Mouse (Mus musculus) macrophage (primary cell): ENCODE measurements around the gene Tmem45a. TPM values are rescaled to one million over a fixed set of nuclear protein-coding genes. Genes with fewer than 3 reads are reported as not detected.

Source experiments
- H3K27ac ChIP-seq: fragments of 350-480 bp; formaldehyde crosslinking; 2 replicates; pipeline ENCODE4 v1.9.0; 2021
- H3K36me3 ChIP-seq: fragments of 350-480 bp; formaldehyde crosslinking; 2 replicates; pipeline ENCODE4 v1.9.0; 2021; ENCODE audit errors: inconsistent target
- H3K4me3 ChIP-seq: fragments of 350-480 bp; formaldehyde crosslinking; 2 replicates; pipeline ENCODE4 v1.9.0; 2021; ENCODE audit errors: inconsistent target
- H3K79me2 ChIP-seq: fragments of 350-480 bp; formaldehyde crosslinking; 2 replicates; pipeline ENCODE4 v1.9.0; 2021; ENCODE audit errors: inconsistent target
- WGBS: methylation state at CpG from one replicate; pipeline ENCODE4 v1.1.7; 2026; ENCODE audit warnings: inconsistent platforms; ENCODE audit not compliant: missing documents; 5-methylcytosine and 5-hydroxymethylcytosine counted together
- polyA plus RNA-seq: library from polyadenylated mRNA; stranded (reverse); fragments of 250-400 nt; gene quantifications from 3 replicates; pipeline ENCODE4 v1.2.4, GENCODE M21; 2018; ENCODE audit warnings: inconsistent platforms

Tmem45a gene
- polyA plus RNA-seq, 1 experiment from 2014 or later: not detected

GRCm38 (mm10) chr16:56842988-56843387 lies 43.0 kb downstream of the Tmem45a start:
- 67% methylated on average over 5 of the region's 5 CpGs for WGBS
- no peaks in the 10 kb centered on the region for H3K79me2 ChIP-seq
- no peaks in the 10 kb centered on the region for H3K36me3 ChIP-seq
- no peak overlapping the region for H3K4me3 ChIP-seq
- H3K27ac ChIP-seq: no peak overlapping the region

- no peak overlapping the region for H3K27ac ChIP-seq
- H3K79me2 ChIP-seq: no peaks in the 10 kb centered on the region
- H3K36me3 ChIP-seq: no peaks in the 10 kb centered on the region
- H3K4me3 ChIP-seq: no peak overlapping the region
- WGBS: 91% methylated on average over 1 of the region's 1 CpGs
These were observed 52.7 kb downstream of the Tmem45a start for GRCm38 (mm10) chr16:56833312-56833711.

- Histone ChIP-seq H3K27ac (no peak overlapping the region), H3K36me3 (no peaks in the 10 kb centered on the region), H3K4me3 (no peak overlapping the region), H3K79me2 (no peaks in the 10 kb centered on the region)
- WGBS: 89% methylated on average over 2 of the region's 2 CpGs
These were observed 54.0 kb downstream of the Tmem45a start for GRCm38 (mm10) chr16:56831986-56832385.

GRCm38 (mm10) chr16:56801370-56802109 lies 84.4 kb downstream of the Tmem45a start:
- no peak overlapping the region for H3K27ac ChIP-seq
- H3K4me3 ChIP-seq: no peak overlapping the region
- 78% methylated on average over 6 of the region's 6 CpGs for WGBS
- no peaks in the 10 kb centered on the region for H3K36me3 ChIP-seq
- no peaks in the 10 kb centered on the region for H3K79me2 ChIP-seq

GRCm38 (mm10) chr16:56800946-56801345 lies 85.0 kb downstream of the Tmem45a start:
- WGBS: 87% methylated on average over 7 of the region's 7 CpGs
- Histone ChIP-seq H3K27ac (no peak overlapping the region), H3K36me3 (no peaks in the 10 kb centered on the region), H3K79me2 (no peaks in the 10 kb centered on the region), H3K4me3 (no peak overlapping the region)

GRCm38 (mm10) chr16:56800469-56800868 lies 85.5 kb downstream of the Tmem45a start:
- WGBS: 50% methylated on average over 2 of the region's 2 CpGs
- H3K36me3 ChIP-seq: no peaks in the 10 kb centered on the region
- H3K79me2 ChIP-seq: no peaks in the 10 kb centered on the region
- no peak overlapping the region for H3K27ac ChIP-seq
- no peak overlapping the region for H3K4me3 ChIP-seq

GRCm38 (mm10) chr16:56799541-56800029 lies 86.4 kb downstream of the Tmem45a start:
- WGBS: 74% methylated on average over 3 of the region's 3 CpGs
- no peaks in the 10 kb centered on the region for H3K79me2 ChIP-seq
- H3K36me3 ChIP-seq: no peaks in the 10 kb centered on the region
- H3K4me3 ChIP-seq: no peak overlapping the region
- no peak overlapping the region for H3K27ac ChIP-seq

- 82% methylated on average over 7 of the region's 7 CpGs for WGBS
- no peak overlapping the region for H3K27ac ChIP-seq
- no peaks in the 10 kb centered on the region for H3K79me2 ChIP-seq
- H3K4me3 ChIP-seq: no peak overlapping the region
- H3K36me3 ChIP-seq: no peaks in the 10 kb centered on the region
These were observed 87.1 kb downstream of the Tmem45a start for GRCm38 (mm10) chr16:56798873-56799272.

- no peak within 1 kb of the TSS for H3K4me3 ChIP-seq
- H3K27ac ChIP-seq: no peak within 1 kb of the TSS
These were observed 90.4 kb downstream of the Tmem45a start, which contains the start of gene Adgrg7 for GRCm38 (mm10) chr16:56795481-56796139. TSS of gene Adgrg7 (minus strand) at chr16:56795855.

GRCm38 (mm10) chr16:56794383-56795144 lies 91.4 kb downstream of the Tmem45a start:
- no peaks in the 10 kb centered on the region for H3K36me3 ChIP-seq
- WGBS: 48% methylated on average over 6 of the region's 7 CpGs

More at GRCm38 (mm10) chr16:56795481-56796139, 90.4 kb downstream of the Tmem45a start, which contains the start of gene Adgrg7:
- 27% methylated on average over 8 of the region's 8 CpGs for WGBS
- Histone ChIP-seq H3K36me3 (no peaks in the 10 kb centered on the region), H3K79me2 (no peaks in the 10 kb centered on the region)

GRCm38 (mm10) chr16:56793778-56794177 lies 92.2 kb downstream of the Tmem45a start:
- no peak overlapping the region for H3K4me3 ChIP-seq
- H3K27ac ChIP-seq: no peak overlapping the region
- 13% methylated on average over 1 of the region's 1 CpGs for WGBS

More at GRCm38 (mm10) chr16:56794383-56795144, 91.4 kb downstream of the Tmem45a start:
- Histone ChIP-seq H3K4me3 (no peak overlapping the region), H3K27ac (no peak overlapping the region), H3K79me2 (no peaks in the 10 kb centered on the region)

DNA sequence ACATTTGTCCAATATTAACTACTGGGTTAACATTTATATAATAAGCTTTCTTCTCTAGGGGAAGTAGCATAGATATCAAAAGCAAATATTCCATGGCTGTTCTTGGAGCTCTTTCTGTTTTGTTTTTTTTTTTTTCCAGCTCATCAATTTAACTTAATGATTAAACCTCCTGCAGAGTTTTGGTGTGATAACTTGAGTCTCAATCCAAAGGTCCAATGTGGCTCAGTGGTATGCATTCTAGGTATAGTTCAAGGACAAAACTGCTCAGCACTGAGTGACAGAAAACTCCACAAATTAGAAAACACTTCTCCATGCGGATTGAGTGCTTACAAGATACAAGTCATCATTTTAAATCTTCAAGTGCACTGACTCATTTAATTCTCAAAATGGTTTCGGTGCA lies 100.0 kb downstream of the Tmem45a start:
- H3K79me2 ChIP-seq: no peaks in the 10 kb centered on the region
- no peak overlapping the region for H3K27ac ChIP-seq
- WGBS: 95% methylated on average over 2 of the region's 2 CpGs
- H3K36me3 ChIP-seq: no peaks in the 10 kb centered on the region
- no peak overlapping the region for H3K4me3 ChIP-seq

More at GRCm38 (mm10) chr16:56793778-56794177, 92.2 kb downstream of the Tmem45a start:
- Histone ChIP-seq H3K36me3 (no peaks in the 10 kb centered on the region), H3K79me2 (no peaks in the 10 kb centered on the region)

DNA sequence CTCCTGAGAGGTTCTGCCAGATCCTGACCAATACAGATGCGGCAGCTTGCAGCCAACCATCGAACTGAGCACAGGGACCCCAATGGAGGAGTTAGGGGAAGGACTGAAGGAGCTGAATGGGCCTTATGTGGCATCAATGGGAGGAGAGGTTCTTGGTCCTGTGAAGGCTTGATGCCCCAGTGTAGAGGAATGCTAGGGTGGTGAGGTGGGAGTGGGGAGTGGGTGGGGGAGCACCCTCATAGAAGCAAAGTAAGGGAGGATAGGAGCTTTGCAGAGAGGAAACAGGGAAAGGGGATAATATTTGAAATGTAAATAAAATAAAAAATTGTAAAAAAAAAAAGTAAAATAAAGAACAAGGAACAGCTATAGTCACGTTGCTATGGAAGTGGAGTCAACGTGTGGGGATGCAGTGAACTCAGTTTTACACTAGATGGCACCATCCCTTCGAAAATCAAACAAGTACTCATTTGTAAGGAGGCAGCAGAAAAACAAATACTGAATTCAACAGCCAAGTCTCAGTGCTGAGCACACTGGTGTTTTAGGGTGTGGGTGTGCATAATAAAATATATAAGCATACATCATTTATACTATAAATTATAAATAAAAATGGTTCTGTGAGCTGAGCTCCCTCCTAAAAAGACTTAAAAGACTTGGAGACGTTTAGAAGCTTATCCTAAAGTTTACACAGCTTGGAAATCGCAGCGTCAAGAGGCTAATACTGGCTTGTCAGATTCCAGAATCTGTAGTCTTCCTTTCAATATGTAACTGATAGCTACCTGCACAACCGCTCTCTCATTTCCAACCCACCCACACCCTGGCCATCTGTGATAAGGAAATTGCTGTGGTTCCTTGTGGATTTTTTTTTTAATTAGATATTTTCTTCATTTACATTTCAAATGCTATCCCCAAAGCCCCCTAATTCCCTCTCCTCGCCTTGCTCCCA lies 114.5 kb downstream of the Tmem45a start:
- no peaks in the 10 kb centered on the region for H3K79me2 ChIP-seq
- WGBS: 62% methylated on average over 10 of the region's 10 CpGs
- no peaks in the 10 kb centered on the region for H3K36me3 ChIP-seq
- no peak overlapping the region for H3K27ac ChIP-seq
- H3K4me3 ChIP-seq: no peak overlapping the region
